Mouse (Mus musculus) bone marrow macrophage, adult 2 months (primary cell): ENCODE results near the gene Myadml2.

Source experiments
- CTCF ChIP-seq: IDR thresholded peaks from 2 replicates; pipeline ENCODE4 v1.5.1; 2012; ENCODE audit warnings: low read depth, mild to moderate bottlenecking, low read length, moderate library complexity
- POLR2A ChIP-seq: IDR thresholded peaks from 2 replicates; pipeline ENCODE4 v1.6.1; 2012; ENCODE audit warnings: mild to moderate bottlenecking, low read depth, low read length, borderline replicate concordance

DNA sequence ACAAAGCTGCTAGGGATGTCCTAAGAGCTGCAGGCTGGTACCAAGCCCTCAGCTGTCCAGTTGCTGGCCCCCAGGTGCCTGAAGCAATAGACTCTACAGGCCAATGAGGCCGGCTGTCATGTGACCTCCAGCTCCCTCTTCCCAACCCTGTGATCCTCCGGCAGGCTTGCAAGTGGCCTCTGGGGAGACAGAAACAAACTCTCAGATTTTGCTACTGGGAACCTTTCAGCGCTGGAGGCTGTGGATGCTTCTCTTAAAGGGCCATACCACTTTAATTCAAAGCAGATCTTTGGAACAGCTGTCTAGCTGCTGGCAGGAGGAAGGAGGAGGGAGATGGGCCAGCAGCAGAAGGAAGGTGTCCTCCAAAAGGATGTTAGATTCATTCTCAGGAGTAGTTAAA lies 18.7 kb upstream of the Myadml2 start:
- no peak for TF ChIP-seq POLR2A
- TF ChIP-seq CTCF, result no peak
